Mouse (Mus musculus): ENCODE results near the gene Adipor2. TPM values are rescaled to one million over a fixed set of nuclear protein-coding genes. Genes with fewer than 3 reads are reported as not detected.

Adipor2 gene
- total RNA-seq, 1 experiment, result 59.4 TPM

DNA sequence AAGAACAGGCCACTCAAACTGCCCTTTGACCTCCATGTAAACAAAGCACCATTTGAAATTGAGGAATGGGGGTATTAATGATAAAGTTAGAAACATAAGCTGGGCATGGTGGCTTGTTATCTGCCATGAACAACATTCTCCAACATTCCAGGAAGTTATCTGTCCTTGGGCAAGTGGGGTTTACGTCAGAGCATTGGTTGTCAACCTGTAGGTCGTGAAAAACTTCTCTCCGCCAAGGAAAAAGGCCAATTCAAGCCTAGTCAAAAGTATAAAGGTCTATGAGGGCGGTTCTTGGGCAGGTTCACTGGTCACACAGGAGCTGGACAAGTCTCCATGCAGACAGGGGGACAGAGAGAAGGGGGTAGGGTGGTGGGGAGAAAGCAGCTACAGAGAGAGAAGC lies 3.5 kb upstream of the Adipor2 start:
- in situ Hi-C loops (cut with MboI; ENCODE audit: low sequenced_read_pairs in 2 of 2, unreplicated experiment in 2 of 2), result no loop called here
- no peak overlapping the region for H3K27ac ChIP-seq (ENCODE audit: insufficient read depth, low read depth, low read length, poor library complexity, severe bottlenecking)
- no peak overlapping the region for H3K9ac ChIP-seq (ENCODE audit: insufficient read depth, low read depth, low read length, poor library complexity, severe bottlenecking)

DNA sequence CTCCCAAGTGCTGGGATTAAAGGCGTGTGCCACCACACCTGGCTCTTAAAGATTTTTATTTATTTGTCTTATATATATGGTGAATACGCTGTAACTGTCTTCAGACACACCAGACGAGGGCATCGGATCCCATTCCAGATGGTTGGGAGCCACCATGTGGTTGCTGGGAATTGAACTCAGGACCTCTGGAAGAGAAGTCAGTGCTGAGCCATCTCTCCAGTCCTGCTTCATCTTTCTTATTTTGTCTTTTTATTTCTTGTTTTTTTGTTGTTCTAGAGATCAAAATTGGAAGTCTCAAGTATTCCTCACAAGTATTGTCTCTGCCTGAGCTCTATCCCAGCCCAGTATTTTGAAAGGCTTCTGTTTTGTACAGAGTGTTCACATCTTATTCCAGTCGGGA lies 2.9 kb upstream of the Adipor2 start:
- H3K4me1 ChIP-seq (ENCODE audit: control insufficient read depth in 2 of 2, insufficient read depth in 2 of 2, low read length in 2 of 2, poor library complexity in 1 of 2), result peaks cover 2 to 21% of the 10 kb centered on the region in 2 experiments; a peak in 2 of 4 replicates
- H3K36me3 ChIP-seq (ENCODE audit: control insufficient read depth, insufficient read depth, low read length, poor library complexity, severe bottlenecking), result peaks cover 1% of the 10 kb centered on the region; the same call in 1 of the 2 replicates
- in situ Hi-C loops (cut with MboI; ENCODE audit: low sequenced_read_pairs in 2 of 2, unreplicated experiment in 2 of 2), result no loop called here
- DNase-seq (ENCODE audit: low read depth, low spot score), result no peak
- H3K4me3 ChIP-seq (ENCODE audit: insufficient read depth in 1 of 2, low read depth in 1 of 2, low read length in 2 of 2, poor library complexity in 1 of 2, severe bottlenecking in 1 of 2), result no peak overlapping the region
- H3K9me3 ChIP-seq (ENCODE audit: control insufficient read depth, insufficient read depth, low read depth, low read length), result no peaks in the 10 kb centered on the region
- H3K27ac ChIP-seq (ENCODE audit: insufficient read depth, low read depth, low read length, poor library complexity, severe bottlenecking), result no peak overlapping the region
- no peak overlapping the region for H3K9ac ChIP-seq (ENCODE audit: insufficient read depth, low read depth, low read length, poor library complexity, severe bottlenecking)
- TF ChIP-seq ZNF384 (IDR thresholded peaks at IDR 0.05; ENCODE audit: low read depth, low read length) (no peak), MAFK (IDR thresholded peaks at IDR 0.05; ENCODE audit: insufficient read depth, low read depth, low read length) (no peak), CHD2 (IDR thresholded peaks at IDR 0.05; ENCODE audit: low read depth, low read length) (no peak), HCFC1 (IDR thresholded peaks at IDR 0.05; ENCODE audit: borderline replicate concordance, insufficient read depth, low read length) (no peak), ZC3H11A (IDR thresholded peaks at IDR 0.05; ENCODE audit: borderline replicate concordance, low read depth, low read length) (no peak)

More for the DNA sequence above, 3.5 kb upstream of the Adipor2 start:
- no peak overlapping the region for H3K4me3 ChIP-seq (ENCODE audit: insufficient read depth in 1 of 2, low read depth in 1 of 2, low read length in 2 of 2, poor library complexity in 1 of 2, severe bottlenecking in 1 of 2)
- no peaks in the 10 kb centered on the region for H3K9me3 ChIP-seq (ENCODE audit: control insufficient read depth, insufficient read depth, low read depth, low read length)
- no peaks in the 10 kb centered on the region for H3K36me3 ChIP-seq (ENCODE audit: control insufficient read depth, insufficient read depth, low read length, poor library complexity, severe bottlenecking)
- H3K4me1 ChIP-seq (ENCODE audit: control insufficient read depth in 2 of 2, insufficient read depth in 2 of 2, low read length in 2 of 2, poor library complexity in 1 of 2), result peaks cover 2 to 17% of the 10 kb centered on the region in 2 experiments; a peak in 2 of 4 replicates
- no peak for TF ChIP-seq ZNF384 (IDR thresholded peaks at IDR 0.05; ENCODE audit: low read depth, low read length)
- TF ChIP-seq HCFC1 (IDR thresholded peaks at IDR 0.05; ENCODE audit: borderline replicate concordance, insufficient read depth, low read length), result no peak
- TF ChIP-seq MAFK (IDR thresholded peaks at IDR 0.05; ENCODE audit: insufficient read depth, low read depth, low read length), result no peak
- TF ChIP-seq CHD2 (IDR thresholded peaks at IDR 0.05; ENCODE audit: low read depth, low read length), result no peak
- TF ChIP-seq ZC3H11A (IDR thresholded peaks at IDR 0.05; ENCODE audit: borderline replicate concordance, low read depth, low read length), result no peak
- DNase-seq (ENCODE audit: low read depth, low spot score), result no peak

DNA sequence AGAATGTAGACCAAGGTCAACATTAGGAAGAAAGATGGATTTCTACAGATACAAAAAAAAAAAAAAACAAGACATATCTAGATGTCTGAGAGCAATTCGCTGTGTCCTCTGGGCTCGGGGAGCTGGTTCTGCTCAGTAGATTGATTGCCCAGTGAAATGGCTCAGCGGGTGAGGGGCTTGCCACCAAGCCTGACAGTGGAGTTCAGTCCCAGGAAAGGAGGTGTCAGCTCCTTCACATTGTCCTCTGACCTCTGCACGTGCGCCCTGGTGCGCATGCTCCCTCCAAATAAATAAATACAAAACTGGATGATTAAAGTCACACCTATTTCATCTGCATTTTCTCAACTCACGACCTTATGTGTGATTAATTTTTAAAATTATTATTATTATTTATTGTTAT lies 1.9 kb upstream of the Adipor2 start:
- peaks cover 2 to 23% of the 10 kb centered on the region in 2 experiments; a peak in 2 of 4 replicates for H3K4me1 ChIP-seq (ENCODE audit: control insufficient read depth in 2 of 2, insufficient read depth in 2 of 2, low read length in 2 of 2, poor library complexity in 1 of 2)
- DNase-seq (ENCODE audit: low read depth, low spot score), result no peak
- H3K9me3 ChIP-seq (ENCODE audit: control insufficient read depth, insufficient read depth, low read depth, low read length), result no peaks in the 10 kb centered on the region
- in situ Hi-C loops (cut with MboI; ENCODE audit: low sequenced_read_pairs in 2 of 2, unreplicated experiment in 2 of 2), result no loop called here
- no peak for TF ChIP-seq CHD2 (IDR thresholded peaks at IDR 0.05; ENCODE audit: low read depth, low read length)
- TF ChIP-seq ZNF384 (IDR thresholded peaks at IDR 0.05; ENCODE audit: low read depth, low read length), result no peak
- TF ChIP-seq MAFK (IDR thresholded peaks at IDR 0.05; ENCODE audit: insufficient read depth, low read depth, low read length), result no peak
- TF ChIP-seq ZC3H11A (IDR thresholded peaks at IDR 0.05; ENCODE audit: borderline replicate concordance, low read depth, low read length), result no peak
- no peak for TF ChIP-seq HCFC1 (IDR thresholded peaks at IDR 0.05; ENCODE audit: borderline replicate concordance, insufficient read depth, low read length)
- no peak overlapping the region for H3K4me3 ChIP-seq (ENCODE audit: insufficient read depth in 1 of 2, low read depth in 1 of 2, low read length in 2 of 2, poor library complexity in 1 of 2, severe bottlenecking in 1 of 2)
- no peak overlapping the region for H3K9ac ChIP-seq (ENCODE audit: insufficient read depth, low read depth, low read length, poor library complexity, severe bottlenecking)
- peaks cover 3% of the 10 kb centered on the region; the same call in 1 of the 2 replicates for H3K36me3 ChIP-seq (ENCODE audit: control insufficient read depth, insufficient read depth, low read length, poor library complexity, severe bottlenecking)
- peak overlapping the region; percentile 94; the same call in 1 of the 2 replicates for H3K27ac ChIP-seq (ENCODE audit: insufficient read depth, low read depth, low read length, poor library complexity, severe bottlenecking)

DNA sequence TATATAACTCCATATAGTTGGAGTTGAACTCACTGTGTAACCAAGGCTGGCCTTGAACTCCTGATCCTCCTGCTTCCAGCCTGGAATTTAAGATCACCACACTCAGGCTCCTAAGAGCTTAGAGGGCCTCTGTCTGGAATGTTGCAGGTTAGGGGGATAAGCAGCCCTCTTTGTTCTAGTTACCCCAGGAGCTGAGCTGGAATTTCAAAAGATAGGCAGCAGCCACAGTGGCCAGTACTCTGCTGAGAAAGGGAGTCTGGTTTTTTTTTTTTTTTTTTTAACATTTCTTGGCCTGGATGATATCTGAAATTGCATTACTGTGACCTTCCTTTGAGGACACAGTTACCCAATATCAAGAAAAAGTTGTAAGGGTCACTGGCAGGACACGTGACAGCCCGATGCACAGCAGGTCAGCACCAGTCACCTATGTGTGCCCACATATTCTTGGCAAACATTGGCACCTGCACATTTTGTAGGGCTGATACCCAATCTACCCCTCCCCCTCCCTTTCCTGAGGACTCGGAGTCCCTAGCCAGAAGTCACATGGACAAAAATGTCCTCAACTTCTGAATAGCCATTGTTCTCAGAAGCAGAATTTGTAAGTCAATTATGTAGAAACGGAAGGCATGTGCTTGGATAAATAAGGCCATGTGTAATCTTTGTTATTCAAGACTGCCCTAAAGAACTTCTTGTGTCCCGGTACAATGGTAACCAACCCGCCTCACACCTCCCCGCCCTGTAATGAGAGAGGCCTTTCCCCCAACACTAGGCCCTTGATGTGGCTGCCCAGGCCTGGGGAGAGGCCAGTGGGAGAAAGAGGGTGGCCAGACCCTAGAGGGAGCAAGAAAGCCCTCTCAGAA lies 1.1 kb upstream of the Adipor2 start:
- Histone ChIP-seq H3K9ac (ENCODE audit: insufficient read depth, low read depth, low read length, poor library complexity, severe bottlenecking) (0 out of 2 replicates have a peak overlapping the region, but pooled peaks have one; percentile 16), H3K4me1 (ENCODE audit: control insufficient read depth in 2 of 2, insufficient read depth in 2 of 2, low read length in 2 of 2, poor library complexity in 1 of 2) (peaks cover 2 to 26% of the 10 kb centered on the region in 2 experiments; a peak in 3 of 4 replicates), H3K9me3 (ENCODE audit: control insufficient read depth, insufficient read depth, low read depth, low read length) (no peaks in the 10 kb centered on the region), H3K4me3 (ENCODE audit: insufficient read depth in 1 of 2, low read depth in 1 of 2, low read length in 2 of 2, poor library complexity in 1 of 2, severe bottlenecking in 1 of 2) (no peak overlapping the region), H3K27ac (ENCODE audit: insufficient read depth, low read depth, low read length, poor library complexity, severe bottlenecking) (peak overlapping the region; percentile 94), H3K36me3 (ENCODE audit: control insufficient read depth, insufficient read depth, low read length, poor library complexity, severe bottlenecking) (peaks cover 3% of the 10 kb centered on the region; the same call in 1 of the 2 replicates)
- no peak for TF ChIP-seq HCFC1 (IDR thresholded peaks at IDR 0.05; ENCODE audit: borderline replicate concordance, insufficient read depth, low read length)
- peak; percentile 86 for TF ChIP-seq ZNF384 (IDR thresholded peaks at IDR 0.05; ENCODE audit: low read depth, low read length)
- in situ Hi-C loops (cut with MboI; ENCODE audit: low sequenced_read_pairs in 2 of 2, unreplicated experiment in 2 of 2), result no loop called here
- no peak for DNase-seq (ENCODE audit: low read depth, low spot score)
